10 mouse cellular contexts compared by ENCODE assay signal in the genomic region with DNA sequence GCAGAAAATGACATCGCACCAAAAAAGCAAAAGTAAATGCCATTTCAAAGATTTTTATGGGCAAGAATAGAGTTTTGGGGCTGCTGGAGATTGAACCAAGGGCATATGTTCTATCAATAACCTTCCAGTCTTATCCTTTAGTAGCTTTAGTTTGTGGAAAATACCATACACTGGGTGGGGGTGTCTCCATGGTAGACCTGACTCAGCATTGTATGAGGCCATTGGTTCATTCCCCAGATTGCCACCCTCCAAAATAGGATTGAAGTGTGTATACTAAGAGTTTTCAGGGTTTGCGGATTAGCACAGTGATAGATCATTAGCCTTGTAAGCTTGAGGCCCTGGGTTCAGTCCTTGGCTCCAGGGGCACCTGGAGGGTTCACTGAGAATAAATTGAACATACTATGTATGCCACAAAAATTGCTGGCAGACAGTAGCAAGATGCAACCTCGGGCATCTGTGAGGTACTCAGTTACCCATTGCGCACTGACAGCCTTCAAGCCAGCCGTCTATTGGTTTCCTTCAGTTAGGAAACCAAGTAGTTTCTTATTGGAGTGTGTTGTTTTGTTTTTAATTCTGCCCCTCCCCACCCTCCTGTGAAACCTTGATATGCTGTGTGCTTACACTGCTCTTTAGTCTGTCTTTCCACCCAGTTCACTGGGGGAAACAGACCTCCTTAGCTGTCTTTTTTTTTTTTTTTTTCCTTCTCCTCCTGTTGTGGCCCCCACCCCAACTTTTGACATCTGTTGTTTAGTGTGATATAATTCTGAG. TPM values are rescaled to one million over a fixed set of nuclear protein-coding genes. Genes with fewer than 3 reads are reported as not detected.
A peak's percentile ranks its signal among the peaks of the same experiment; 100 is the strongest.
DNase-seq lines count a peak whose midpoint lies in the region; ATAC-seq and TF ChIP-seq lines count a peak whose summit lies in the region.
"Had no signal": no experiment of that assay in that cellular context is flagged by ENCODE, and none has a peak within 500 bp of the region (broad histone marks: within the 10 kb centered on the region; RNA-seq: fewer than 3 reads in every experiment).

No protein-coding gene starts in this region.

- peaks cover 7% of the 10 kb centered on the region for H3K79me2 ChIP-seq in heart, adult 2 months (replicated peaks; ENCODE audit: control insufficient read depth, insufficient read depth, low read length)

- H3K27ac ChIP-seq in heart, embryonic 16.5 days (ENCODE audit: low read length), result no peak overlapping the region
- H3K27ac ChIP-seq in heart, adult 2 months, result no peak overlapping the region
- peak overlapping the region; percentile 95; the same call in 1 of the 2 replicates for H3K27ac ChIP-seq in bone marrow macrophage, adult 2 months (ENCODE audit: insufficient read depth, low read depth, low read length)
- no peak overlapping the region for H3K27ac ChIP-seq in limb, embryonic 11.5 days (replicated peaks; ENCODE audit: low read depth, low read length)
- H3K27ac ChIP-seq: limb, embryonic 15.5 days had no signal

- no peak for ATAC-seq in heart, embryonic 16.5 days (replicated peaks; ENCODE audit: extremely low read depth, insufficient read depth, low FRiP score)
- ATAC-seq in limb, embryonic 11.5 days (ENCODE audit: insufficient number of reproducible peaks, low FRiP score, low TSS enrichment, low read depth), result no peak

- H3K4me1 ChIP-seq in heart, embryonic 16.5 days (ENCODE audit: control insufficient read depth, insufficient read depth, low read length), result peaks cover 34% of the 10 kb centered on the region
- H3K4me1 ChIP-seq in heart, adult 2 months (ENCODE audit: control insufficient read depth, insufficient read depth, low read length), result peaks cover 12% of the 10 kb centered on the region
- peaks cover 50% of the 10 kb centered on the region for H3K4me1 ChIP-seq in bone marrow macrophage, adult 2 months (ENCODE audit: control insufficient read depth, insufficient read depth, low read length)
- peaks cover 17% of the 10 kb centered on the region for H3K4me1 ChIP-seq in limb, embryonic 11.5 days (ENCODE audit: control insufficient read depth, insufficient read depth, low read length)

- no peak for TF ChIP-seq POLR2A in heart, adult 2 months (IDR thresholded peaks at IDR 0.05; ENCODE audit: insufficient read depth, low read depth, low read length)
- no peak for TF ChIP-seq POLR2A in bone marrow macrophage, adult 2 months (IDR thresholded peaks at IDR 0.05; ENCODE audit: borderline replicate concordance, low read depth, low read length)

- WGBS in heart, embryonic 16.5 days, result 67% methylated on average over 5 of the region's 5 CpGs
- WGBS in heart, adult 2 months, result 74% methylated on average over 5 of the region's 5 CpGs
- 85% methylated on average over 5 of the region's 5 CpGs for WGBS in limb, embryonic 11.5 days

- no peak overlapping the region for H3K4me3 ChIP-seq in heart, embryonic 16.5 days (ENCODE audit: low read length)
- no peak overlapping the region for H3K4me3 ChIP-seq in heart, adult 2 months
- peak overlapping the region; percentile 69; the same call in 1 of the 2 replicates for H3K4me3 ChIP-seq in bone marrow macrophage, adult 2 months (ENCODE audit: insufficient read depth, low read length)
- H3K4me3 ChIP-seq in limb, embryonic 11.5 days (ENCODE audit: low read depth, low read length), result no peak overlapping the region

- TF ChIP-seq CTCF in heart, adult 2 months (IDR thresholded peaks at IDR 0.05), result no peak
- no peak for TF ChIP-seq CTCF in bone marrow macrophage, adult 2 months (IDR thresholded peaks at IDR 0.05; ENCODE audit: low read depth, low read length)

- H3K27me3 ChIP-seq in heart, embryonic 16.5 days (ENCODE audit: control insufficient read depth, insufficient read depth, low read length), result no peaks in the 10 kb centered on the region
- no peaks in the 10 kb centered on the region for H3K27me3 ChIP-seq in heart, adult 2 months (ENCODE audit: control insufficient read depth, insufficient read depth, low read length)
- H3K27me3 ChIP-seq in limb, embryonic 11.5 days (ENCODE audit: control insufficient read depth, insufficient read depth, low read length), result no peaks in the 10 kb centered on the region
- H3K27me3 ChIP-seq: limb, embryonic 15.5 days had no signal

- no peaks in the 10 kb centered on the region for H3K36me3 ChIP-seq in heart, embryonic 16.5 days (ENCODE audit: control insufficient read depth, insufficient read depth)
- peaks cover 4% of the 10 kb centered on the region; the same call in 1 of the 2 replicates for H3K36me3 ChIP-seq in heart, adult 2 months (ENCODE audit: control insufficient read depth, insufficient read depth, low read length)
- H3K36me3 ChIP-seq in limb, embryonic 11.5 days (ENCODE audit: control insufficient read depth, insufficient read depth, low read length), result no peaks in the 10 kb centered on the region; the same call in 1 of the 2 replicates
- H3K36me3 ChIP-seq: limb, embryonic 15.5 days had no signal

- DNase-seq in heart, adult 2 months, result no peak
- DNase-seq in 416B (ENCODE audit: low read depth), result peak; percentile 52
- no peak for DNase-seq in limb, embryonic 11.5 days (ENCODE audit: low spot score)
- DNase-seq in gastrocnemius, postnatal 4 days (ENCODE audit: low spot score in 2 of 2), result no peak
- DNase-seq in spleen, postnatal 4 days (ENCODE audit: low spot score in 2 of 2), result no peak
- DNase-seq in urinary bladder, postnatal 36 days (ENCODE audit: low spot score in 2 of 2), result no peak
- DNase-seq: cerebellum, postnatal 10 days had no signal

- H3K4me2 ChIP-seq in heart, embryonic 16.5 days (ENCODE audit: low read depth, low read length), result peak overlapping the region; percentile 3
- H3K4me2 ChIP-seq in limb, embryonic 11.5 days (ENCODE audit: low read depth, severe bottlenecking), result peak overlapping the region; percentile 71; the same call in 1 of the 2 replicates

- intact Hi-C loops in heart, adult 2 months (cut with DNase I), result loop anchor here (5.0 to 10.0 kb wide), 2 partner anchors 149 to 257 kb away; partner anchors contain the start of gene Xpa

- no peak overlapping the region; the same call in 1 of the 2 replicates for H3K9ac ChIP-seq in heart, embryonic 16.5 days (ENCODE audit: low read length)
- no peak overlapping the region for H3K9ac ChIP-seq in heart, adult 2 months (ENCODE audit: low read depth, low read length)
- H3K9ac ChIP-seq in limb, embryonic 11.5 days (ENCODE audit: low read length), result no peak overlapping the region; the same call in 1 of the 2 replicates
- H3K9ac ChIP-seq: limb, embryonic 15.5 days had no signal

- no peak for TF ChIP-seq EP300 in heart, adult 2 months (IDR thresholded peaks at IDR 0.05; ENCODE audit: insufficient read depth, low read depth, low read length)

- H3K9me3 ChIP-seq in heart, embryonic 16.5 days (replicated peaks; ENCODE audit: control insufficient read depth, low read length), result no peaks in the 10 kb centered on the region
- no peaks in the 10 kb centered on the region for H3K9me3 ChIP-seq in limb, embryonic 11.5 days (ENCODE audit: control insufficient read depth, low read length)
- H3K9me3 ChIP-seq: limb, embryonic 15.5 days had no signal

RNA-seq across cellular contexts. Expression of gene Anp32b, which starts 3.6 kb away (rescaled TPM):
- polyA plus RNA-seq in heart, embryonic 16.5 days (2015; fragmentation: Nextera tagmentation; extraction: Ambion mirVana), result 149 and 156 TPM in 2 replicates
- total RNA-seq in heart, adult 2 months (2021), result 10 to 100 TPM; 53.5 to 57.8 TPM
- polyA plus RNA-seq in heart, adult 2 months (2012; rRNA removed), result 9.5 and 14.2 TPM in 2 replicates
- polyA plus RNA-seq in bone marrow macrophage, adult 2 months (2012; ENCODE audit: insufficient read depth, insufficient read length, missing spikeins), result 204 and 219 TPM in 2 replicates
- 403 and 422 TPM in 2 replicates for polyA plus RNA-seq in limb, embryonic 11.5 days (2014; fragmentation: Nextera tagmentation; extraction: Ambion mirVana)
- 100 to 1,000 TPM; 121 to 131 TPM for total RNA-seq in gastrocnemius, postnatal 4 days (2021)

RNA-seq across cellular contexts. Expression of gene Nans, which starts 34.8 kb away (rescaled TPM):
- 52.1 and 62.3 TPM in 2 replicates for polyA plus RNA-seq in heart, embryonic 16.5 days (2015; fragmentation: Nextera tagmentation; extraction: Ambion mirVana)
- 10 to 100 TPM; 11.3 to 16.4 TPM for total RNA-seq in heart, adult 2 months (2021)
- 12.0 and 17.3 TPM in 2 replicates for polyA plus RNA-seq in heart, adult 2 months (2012; rRNA removed)
- 41.8 and 43.4 TPM in 2 replicates for polyA plus RNA-seq in bone marrow macrophage, adult 2 months (2012; ENCODE audit: insufficient read depth, insufficient read length, missing spikeins)
- 94.8 and 98.0 TPM in 2 replicates for polyA plus RNA-seq in limb, embryonic 11.5 days (2014; fragmentation: Nextera tagmentation; extraction: Ambion mirVana)
- total RNA-seq in gastrocnemius, postnatal 4 days (2021), result 10 to 100 TPM; 54.0 to 60.9 TPM

RNA-seq across cellular contexts. Expression of gene Hemgn, which starts 41.0 kb away (rescaled TPM):
- polyA plus RNA-seq in heart, embryonic 16.5 days (2015; fragmentation: Nextera tagmentation; extraction: Ambion mirVana), result 1.1 and 1.8 TPM in 2 replicates
- total RNA-seq in heart, adult 2 months (2021), result under 1 TPM; 0.10 to 0.73 TPM
- polyA plus RNA-seq in heart, adult 2 months (2012; rRNA removed), result 0.06 TPM in 1 of 2 replicates, not detected in the other
- not detected in 2 replicates for polyA plus RNA-seq in bone marrow macrophage, adult 2 months (2012; ENCODE audit: insufficient read depth, insufficient read length, missing spikeins)
- 13.5 and 13.9 TPM in 2 replicates for polyA plus RNA-seq in limb, embryonic 11.5 days (2014; fragmentation: Nextera tagmentation; extraction: Ambion mirVana)
- under 1 TPM in 1 of 2 experiments, not detected in 1; 0.54 TPM for total RNA-seq in gastrocnemius, postnatal 4 days (2021)
